Mouse (Mus musculus): ENCODE data around the gene Zbtb44.

The Zbtb44 gene

GRCm38 (mm10) chr9:31072256-31072655 lies 41.8 kb downstream of the Zbtb44 start:
- no peak for DNase-seq

GRCm38 (mm10) chr9:31073797-31074196 lies 43.4 kb downstream of the Zbtb44 start:
- DNase-seq: no peak

DNA sequence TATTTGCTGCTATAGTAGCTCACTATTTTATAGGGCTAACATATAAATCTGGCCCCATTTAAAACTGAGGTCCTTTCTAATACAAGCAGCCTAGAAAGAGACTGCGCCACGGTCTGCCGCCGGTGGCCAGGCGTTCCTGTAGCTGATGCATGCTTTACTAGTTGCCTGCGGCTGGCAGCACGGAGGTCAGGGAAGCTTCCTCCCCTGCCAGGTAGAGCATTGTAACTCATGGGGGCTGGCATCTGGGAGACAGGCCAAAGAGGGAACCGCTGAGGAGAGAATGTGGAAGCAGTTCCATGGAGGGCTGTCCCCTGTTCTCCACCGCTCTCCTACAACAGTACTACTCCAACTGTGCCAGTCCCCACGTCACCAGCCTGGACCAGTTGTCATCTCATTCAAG lies 44.4 kb downstream of the Zbtb44 start:
- no peak for DNase-seq

DNA sequence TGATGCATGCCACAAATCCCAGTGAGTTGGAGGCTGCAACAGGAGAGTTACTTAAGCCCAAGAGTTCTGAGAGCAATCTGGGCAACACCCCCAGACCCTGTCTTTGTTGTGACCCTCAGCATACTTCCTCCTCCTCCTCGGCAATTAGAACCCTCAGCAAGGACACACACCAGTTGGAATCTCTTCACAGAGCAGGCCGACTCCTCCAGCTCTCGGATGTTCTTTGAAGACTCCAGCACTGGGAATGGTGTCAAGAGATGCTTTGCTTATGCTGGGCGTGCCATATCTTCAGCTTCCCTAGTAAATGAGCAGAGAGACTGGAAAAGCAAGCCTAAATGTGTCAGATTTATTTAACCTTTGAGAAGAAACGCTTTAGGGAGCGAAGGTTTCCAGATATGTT lies 50.3 kb downstream of the Zbtb44 start:
- DNase-seq: no peak

DNA sequence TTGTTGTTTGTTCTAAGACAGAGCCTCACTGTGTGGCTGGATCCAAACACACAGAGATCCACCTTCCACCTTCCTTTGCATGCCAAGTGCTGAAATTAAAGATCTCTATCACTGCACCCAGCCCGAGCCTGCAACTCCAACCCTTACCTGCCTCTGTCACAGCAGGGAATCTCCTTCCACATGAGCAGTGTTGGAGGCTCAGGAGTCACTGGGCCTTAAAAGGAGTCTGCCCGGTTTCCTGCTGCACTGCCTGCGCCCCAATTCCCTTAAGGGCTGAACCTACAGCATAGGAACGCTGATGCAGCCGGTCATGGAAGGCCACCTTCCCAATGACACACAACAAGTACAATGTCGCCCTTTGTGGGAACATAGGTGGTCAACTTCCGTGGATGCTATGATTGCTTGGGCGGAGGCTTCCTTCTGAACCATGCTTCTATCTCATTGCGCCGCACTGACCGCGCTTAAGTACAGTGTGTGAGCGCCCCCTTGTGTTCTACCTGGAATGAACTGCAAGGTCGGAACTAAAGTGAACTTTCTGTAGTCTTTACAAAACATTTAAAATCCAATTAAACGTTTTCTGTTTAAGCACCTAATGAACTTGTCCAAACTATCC lies 51.7 kb downstream of the Zbtb44 start:
- DNase-seq: peak; percentile 89

GRCm38 (mm10) chr9:31082771-31083170 lies 52.3 kb downstream of the Zbtb44 start:
- DNase-seq: no peak

DNA sequence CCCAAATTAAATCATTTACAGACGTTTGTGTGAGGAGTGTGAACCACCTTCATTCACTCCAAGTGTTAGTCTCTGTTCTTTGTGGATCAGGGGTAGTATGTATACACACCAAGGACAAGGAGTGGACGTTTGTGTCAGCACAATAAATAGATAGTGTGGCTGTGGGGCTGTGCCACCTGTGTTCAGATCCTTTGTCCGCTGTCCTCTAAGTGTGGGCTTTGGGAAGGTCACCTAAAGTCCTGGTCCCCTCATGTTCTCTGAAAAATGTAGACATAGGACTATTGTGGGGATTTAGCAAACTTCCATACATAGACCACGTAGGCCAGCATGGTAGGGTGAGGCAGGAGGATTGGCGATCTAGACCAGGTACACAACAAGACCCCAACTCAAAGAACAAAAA lies 55.1 kb downstream of the Zbtb44 start:
- DNase-seq: no peak

- peak; percentile 86 for DNase-seq
Measured at GRCm38 (mm10) chr9:31086085-31086753, 55.8 kb downstream of the Zbtb44 start.

- no peak for DNase-seq
Measured at GRCm38 (mm10) chr9:31086754-31087145, 56.3 kb downstream of the Zbtb44 start.

GRCm38 (mm10) chr9:31087466-31087865 lies 57.0 kb downstream of the Zbtb44 start:
- DNase-seq: no peak

DNA sequence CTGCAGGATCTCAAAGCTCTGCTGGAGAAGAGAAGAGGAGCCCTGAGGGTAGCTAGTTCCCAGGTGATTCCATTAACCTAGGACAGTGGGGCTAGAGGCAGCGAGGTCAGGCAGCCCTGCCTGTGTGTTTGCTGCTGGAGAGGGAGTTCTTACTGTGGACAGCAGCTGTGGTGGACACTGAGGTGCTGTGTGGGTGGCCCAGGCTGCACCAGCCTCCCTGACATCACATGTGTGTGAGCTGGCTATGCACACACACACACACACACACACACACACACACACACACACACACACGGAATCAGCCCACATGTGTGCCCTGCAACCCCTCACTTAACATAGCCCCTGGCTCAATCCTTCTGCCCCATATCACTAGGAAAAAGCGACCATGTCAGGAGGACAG lies 57.7 kb downstream of the Zbtb44 start:
- no peak for DNase-seq

- DNase-seq: no peak
Measured at GRCm38 (mm10) chr9:31088883-31089282, 58.4 kb downstream of the Zbtb44 start.

GRCm38 (mm10) chr9:31089541-31089940 lies 59.1 kb downstream of the Zbtb44 start:
- DNase-seq: no peak

- DNase-seq: no peak
Measured at GRCm38 (mm10) chr9:31090081-31091023, 59.9 kb downstream of the Zbtb44 start.

GRCm38 (mm10) chr9:31091162-31091581 lies 60.7 kb downstream of the Zbtb44 start:
- DNase-seq: no peak

DNA sequence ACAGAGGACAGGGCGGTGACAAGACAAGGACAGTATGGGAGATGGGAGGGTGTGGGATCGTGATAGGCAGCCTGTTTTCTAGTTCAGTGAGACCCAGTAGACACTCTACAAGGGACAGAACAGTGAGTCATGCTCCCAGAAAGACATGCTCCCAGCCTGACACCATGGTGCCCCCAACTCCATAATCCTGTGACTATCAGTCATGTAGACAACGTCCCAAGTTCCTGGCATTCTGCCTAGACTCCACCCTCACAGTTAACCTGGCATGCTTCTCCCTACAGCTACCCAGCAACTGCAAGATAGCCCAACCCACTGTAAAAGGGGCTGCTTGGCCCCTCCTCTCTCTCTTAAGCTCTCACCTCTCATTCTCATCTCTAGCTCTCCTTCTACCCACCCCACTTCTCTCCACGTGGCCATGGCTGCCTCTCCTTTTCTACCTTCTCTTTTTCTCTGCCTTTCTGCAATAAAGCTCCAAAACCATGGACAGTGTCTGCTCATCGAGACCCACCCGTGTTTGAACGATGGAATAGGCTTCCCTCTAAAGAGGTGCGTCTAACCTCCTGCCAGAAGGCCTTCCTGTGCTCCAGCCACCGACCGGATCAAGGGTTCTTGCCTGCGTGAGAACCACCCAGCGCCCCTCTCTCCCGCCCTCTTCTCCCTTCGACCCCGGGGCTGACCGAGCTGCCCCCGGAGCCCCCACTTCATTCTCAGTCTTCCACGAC lies 61.8 kb downstream of the Zbtb44 start:
- DNase-seq: no peak

GRCm38 (mm10) chr9:31092833-31093195 lies 62.4 kb downstream of the Zbtb44 start:
- no peak for DNase-seq

DNA sequence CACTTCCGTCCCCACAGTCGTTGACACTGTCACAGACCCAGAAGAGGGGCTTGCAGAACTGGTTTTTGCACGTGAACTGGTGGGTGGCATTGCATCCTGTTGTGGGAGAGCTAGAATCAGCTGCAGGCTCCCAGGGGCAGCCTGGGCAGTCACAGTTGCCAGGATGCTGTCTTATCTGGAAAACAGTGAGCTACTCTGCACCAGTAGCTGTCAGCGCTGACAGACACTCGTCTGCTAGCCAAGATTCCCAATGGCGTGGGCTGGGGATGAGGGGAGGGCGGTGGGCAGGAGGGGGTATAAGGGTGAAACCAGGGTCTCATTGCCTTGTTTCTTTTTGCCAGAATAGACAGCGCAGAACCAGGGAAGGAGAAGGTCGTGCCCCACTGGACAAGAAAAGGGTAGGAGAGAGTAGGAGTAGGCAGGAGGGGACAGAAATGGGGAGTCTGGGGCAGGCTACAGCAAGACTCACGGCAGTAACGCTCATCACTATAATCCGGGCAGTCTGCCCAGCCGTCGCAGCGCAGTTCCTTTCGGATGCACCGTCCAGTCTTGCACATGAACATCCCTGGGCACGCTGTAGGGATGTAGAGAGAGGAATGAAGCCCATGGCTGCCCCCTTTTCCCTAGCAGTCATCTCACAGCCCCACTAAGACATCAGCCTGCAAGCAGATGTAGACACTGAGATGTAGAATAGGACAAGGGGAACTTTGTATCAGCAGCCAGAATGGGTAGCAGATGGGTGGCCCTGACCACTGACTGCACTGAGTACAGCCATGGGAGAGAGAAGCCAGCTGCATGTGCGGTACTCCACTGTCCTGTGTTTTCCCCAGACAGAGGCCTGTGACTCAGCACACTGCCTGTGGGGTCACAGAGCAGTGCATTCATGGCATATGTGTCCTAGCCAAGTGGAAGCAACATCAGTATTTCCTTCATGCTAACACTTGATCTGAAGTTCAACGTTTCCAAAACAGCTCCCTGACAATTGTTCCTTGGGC lies 66.9 kb downstream of the Zbtb44 start:
- no peak for DNase-seq

GRCm38 (mm10) chr9:31098118-31098517 lies 67.7 kb downstream of the Zbtb44 start:
- no peak for DNase-seq

DNA sequence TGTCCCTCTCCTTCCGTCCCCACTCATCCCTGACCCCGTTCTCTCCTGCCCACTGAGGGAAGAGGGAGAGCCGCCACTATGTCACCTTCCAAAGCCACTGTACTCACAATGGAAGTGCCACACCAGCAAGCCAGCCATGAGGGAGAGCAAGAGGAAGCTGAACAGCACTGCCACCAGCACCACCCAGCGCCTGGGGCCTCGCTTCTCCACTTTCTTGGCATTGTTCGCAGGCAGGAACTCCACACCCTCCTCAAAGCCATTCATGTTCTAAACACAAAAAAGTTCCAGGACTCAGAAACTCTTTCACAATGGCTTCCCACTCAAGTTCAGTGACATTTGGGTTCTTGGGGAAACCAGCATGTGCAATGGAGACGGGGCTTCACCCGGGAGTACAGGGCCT lies 78.0 kb downstream of the Zbtb44 start:
- no peak for DNase-seq

DNA sequence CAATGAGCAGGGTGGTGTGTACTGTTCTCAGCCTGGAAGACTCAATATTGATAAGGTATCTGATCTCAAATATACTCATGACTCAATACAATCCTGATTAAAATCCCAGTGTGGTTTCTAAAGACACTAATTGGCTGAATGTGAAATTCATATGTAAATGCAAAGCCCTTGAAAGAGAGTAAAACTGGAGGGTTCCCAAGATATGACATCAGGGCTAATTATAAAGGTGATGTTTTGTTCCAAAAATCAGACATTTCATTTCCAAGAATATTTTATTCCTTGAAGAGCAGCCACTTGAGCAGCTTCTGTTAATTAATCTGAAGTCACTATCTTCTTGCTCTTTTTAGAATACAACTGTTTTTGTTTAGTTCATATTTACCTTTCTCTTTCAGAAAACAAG lies 85.1 kb downstream of the Zbtb44 start:
- no peak for DNase-seq

- DNase-seq: no peak
Measured at GRCm38 (mm10) chr9:31117088-31117487, 86.6 kb downstream of the Zbtb44 start.
